Mouse (Mus musculus) G1E (cell line): ENCODE results near the gene Ap1s1.

Source experiments
- CTCF ChIP-seq: IDR thresholded peaks from 2 replicates; pipeline ENCODE4 v1.5.1; 2012; ENCODE audit warnings: low read depth, low read length, inconsistent platforms, mixed read lengths
- GATA1 ChIP-seq: IDR thresholded peaks from 2 replicates; pipeline ENCODE4 v1.6.1; 2012; ENCODE audit warnings: borderline replicate concordance, low read length, inconsistent platforms, mixed read lengths
- GATA2 ChIP-seq: IDR thresholded peaks from 2 replicates; pipeline ENCODE4 v1.6.1; 2012; ENCODE audit warnings: low read depth, low read length, inconsistent platforms, borderline replicate concordance
- TAL1 ChIP-seq: conservative IDR thresholded peaks from 2 replicates; pipeline ENCODE4 v1.6.1; 2012; ENCODE audit warnings: low read depth, low read length, inconsistent platforms, mixed read lengths

- TF ChIP-seq CTCF (no peak), TAL1 (no peak), GATA1 (no peak), GATA2 (no peak)
These were observed 5.2 kb upstream of the Ap1s1 start for GRCm38 (mm10) chr5:137051125-137051524.
